8 mouse cellular contexts compared by ENCODE assay signal in genomic region chr4:152140441-152140840, GRCm38 (mm10). TPM values are rescaled to one million over a fixed set of nuclear protein-coding genes. Genes with fewer than 3 reads are reported as not detected.
DNase-seq lines count a peak whose midpoint lies in the region; ATAC-seq and TF ChIP-seq lines count a peak whose summit lies in the region.

No protein-coding gene starts in this region.

- no peak overlapping the region for H3K27ac ChIP-seq in heart, embryonic 11.5 days (ENCODE audit: low read depth, low read length)
- H3K27ac ChIP-seq in testis, adult 2 months (ENCODE audit: control insufficient read depth, insufficient read depth, low read depth, low read length): no peak overlapping the region
- no peak overlapping the region for H3K27ac ChIP-seq in liver, embryonic 12.5 days
- H3K27ac ChIP-seq in hindbrain, embryonic 14.5 days: no peak overlapping the region

- no peak overlapping the region for H3K4me2 ChIP-seq in heart, embryonic 11.5 days
- no peak overlapping the region for H3K4me2 ChIP-seq in liver, embryonic 12.5 days
- no peak overlapping the region for H3K4me2 ChIP-seq in hindbrain, embryonic 14.5 days (replicated peaks)

- TF ChIP-seq CTCF in testis, adult 2 months (IDR thresholded peaks at IDR 0.05; ENCODE audit: control insufficient read depth, insufficient read depth, insufficient replicate concordance, low read depth, low read length): peak; percentile 88; the same call in 1 of the 2 replicates

- peak; percentile 92 for DNase-seq in heart, adult 11 months
- DNase-seq in testis, postnatal 10 days (ENCODE audit: low spot score): no peak
- peak; percentile 64 for DNase-seq in c-Kit-positive CD71-positive TER-119-positive erythroid progenitor cells, embryonic 14.5 days (ENCODE audit: low spot score)
- DNase-seq in splenic B cell, adult 2 months (ENCODE audit: low read depth, low spot score): peak; percentile 80
- DNase-seq in hindbrain, embryonic 14.5 days (ENCODE audit: low spot score): no peak

- H3K9ac ChIP-seq in heart, embryonic 11.5 days (ENCODE audit: low read depth, low read length): no peak overlapping the region
- no peak overlapping the region for H3K9ac ChIP-seq in liver, embryonic 12.5 days
- H3K9ac ChIP-seq in hindbrain, embryonic 14.5 days: no peak overlapping the region

- no peak overlapping the region for H3K4me3 ChIP-seq in heart, embryonic 11.5 days (ENCODE audit: low read depth, low read length)
- no peak overlapping the region for H3K4me3 ChIP-seq in testis, adult 2 months (ENCODE audit: control insufficient read depth, low read depth, low read length)
- no peak overlapping the region for H3K4me3 ChIP-seq in liver, embryonic 12.5 days
- no peak overlapping the region for H3K4me3 ChIP-seq in hindbrain, embryonic 14.5 days (replicated peaks; ENCODE audit: low read length)

- no peak for TF ChIP-seq POLR2A in testis, adult 2 months (IDR thresholded peaks at IDR 0.05; ENCODE audit: control insufficient read depth, low read depth, low read length)

- peaks cover 36% of the 10 kb centered on the region for H3K27me3 ChIP-seq in heart, embryonic 11.5 days (ENCODE audit: control insufficient read depth, insufficient read depth, low read length)
- H3K27me3 ChIP-seq in testis, adult 2 months (ENCODE audit: control insufficient read depth, insufficient read depth, low read length): no peaks in the 10 kb centered on the region
- H3K27me3 ChIP-seq in liver, embryonic 12.5 days (replicated peaks): peaks cover 47% of the 10 kb centered on the region
- H3K27me3 ChIP-seq in splenic B cell, adult 2 months (ENCODE audit: control insufficient read depth, insufficient read depth, low read length, poor library complexity, severe bottlenecking): no peaks in the 10 kb centered on the region; the same call in none of the 2 replicates
- peaks cover 27% of the 10 kb centered on the region for H3K27me3 ChIP-seq in hindbrain, embryonic 14.5 days (ENCODE audit: control insufficient read depth, insufficient read depth, low read length)

- H3K9me3 ChIP-seq in heart, embryonic 11.5 days (replicated peaks; ENCODE audit: control insufficient read depth, low read length): no peaks in the 10 kb centered on the region
- H3K9me3 ChIP-seq in liver, embryonic 12.5 days (replicated peaks): no peaks in the 10 kb centered on the region
- H3K9me3 ChIP-seq in hindbrain, embryonic 14.5 days (ENCODE audit: control insufficient read depth, low read length): no peaks in the 10 kb centered on the region

- peaks cover 8% of the 10 kb centered on the region; the same call in 1 of the 2 replicates for H3K4me1 ChIP-seq in heart, embryonic 11.5 days (ENCODE audit: control insufficient read depth, insufficient read depth, low read length)
- peaks cover 10% of the 10 kb centered on the region for H3K4me1 ChIP-seq in testis, adult 2 months (ENCODE audit: control insufficient read depth, insufficient read depth, low read length)
- H3K4me1 ChIP-seq in liver, embryonic 12.5 days: peaks cover 17% of the 10 kb centered on the region
- peaks cover 9% of the 10 kb centered on the region for H3K4me1 ChIP-seq in hindbrain, embryonic 14.5 days (replicated peaks; ENCODE audit: control insufficient read depth, insufficient read depth, low read length)

- no peaks in the 10 kb centered on the region for H3K36me3 ChIP-seq in heart, embryonic 11.5 days (ENCODE audit: control insufficient read depth, insufficient read depth, low read length)
- no peaks in the 10 kb centered on the region for H3K36me3 ChIP-seq in testis, adult 2 months (ENCODE audit: control insufficient read depth, insufficient read depth, low read length)
- no peaks in the 10 kb centered on the region for H3K36me3 ChIP-seq in liver, embryonic 12.5 days
- H3K36me3 ChIP-seq in splenic B cell, adult 2 months (ENCODE audit: control insufficient read depth, insufficient read depth, low read length, poor library complexity, severe bottlenecking): no peaks in the 10 kb centered on the region
- H3K36me3 ChIP-seq in hindbrain, embryonic 14.5 days (replicated peaks; ENCODE audit: control insufficient read depth, insufficient read depth): no peaks in the 10 kb centered on the region

- no peak for ATAC-seq in heart, embryonic 11.5 days (replicated peaks; ENCODE audit: insufficient number of reproducible peaks, low FRiP score, low TSS enrichment)
- 0 out of 2 replicates have a peak, but pooled peaks have one; percentile 19 for ATAC-seq in liver, embryonic 12.5 days
- no peak for ATAC-seq in hindbrain, embryonic 14.5 days (ENCODE audit: low FRiP score)

- 32% methylated on average over 6 of the region's 6 CpGs for WGBS in heart, embryonic 11.5 days (ENCODE audit: insufficient replicate concordance)
- 28% methylated on average over 6 of the region's 6 CpGs for WGBS in liver, embryonic 12.5 days (ENCODE audit: insufficient replicate concordance)
- WGBS in hindbrain, embryonic 14.5 days: 31% methylated on average over 6 of the region's 6 CpGs

RNA-seq across cellular contexts. Expression of gene Espn, which starts 11.7 kb away (rescaled TPM):
- polyA plus RNA-seq in heart, embryonic 11.5 days (2014; fragmentation: Nextera tagmentation; extraction: Ambion mirVana): 0.90 and 1.3 TPM in 2 replicates
- 84.1 and 87.1 TPM in 2 replicates for polyA plus RNA-seq in testis, adult 2 months (2012; rRNA removed)
- polyA plus RNA-seq in liver, embryonic 12.5 days (2016; fragmentation: Nextera tagmentation; extraction: Ambion mirVana): 2.6 and 2.9 TPM in 2 replicates
- polyA plus RNA-seq in hindbrain, embryonic 14.5 days (2014; fragmentation: Nextera tagmentation; extraction: Ambion mirVana): 0.25 and 0.40 TPM in 2 replicates

RNA-seq across cellular contexts. Expression of gene Hes2, which starts 18.2 kb away (rescaled TPM):
- 0.07 TPM in 1 of 2 replicates, not detected in the other for polyA plus RNA-seq in heart, embryonic 11.5 days (2014; fragmentation: Nextera tagmentation; extraction: Ambion mirVana)
- 0.42 and 0.73 TPM in 2 replicates for polyA plus RNA-seq in testis, adult 2 months (2012; rRNA removed)
- polyA plus RNA-seq in liver, embryonic 12.5 days (2016; fragmentation: Nextera tagmentation; extraction: Ambion mirVana): 0.05 TPM in 1 of 2 replicates, not detected in the other
- polyA plus RNA-seq in hindbrain, embryonic 14.5 days (2014; fragmentation: Nextera tagmentation; extraction: Ambion mirVana): not detected in 2 replicates

RNA-seq across cellular contexts. Expression of gene Tnfrsf25, which starts 24.7 kb away (rescaled TPM):
- polyA plus RNA-seq in heart, embryonic 11.5 days (2014; fragmentation: Nextera tagmentation; extraction: Ambion mirVana): 0.27 and 0.58 TPM in 2 replicates
- polyA plus RNA-seq in testis, adult 2 months (2012; rRNA removed): 1.2 and 1.5 TPM in 2 replicates
- 0.74 and 0.87 TPM in 2 replicates for polyA plus RNA-seq in liver, embryonic 12.5 days (2016; fragmentation: Nextera tagmentation; extraction: Ambion mirVana)
- 0.94 and 0.95 TPM in 2 replicates for polyA plus RNA-seq in hindbrain, embryonic 14.5 days (2014; fragmentation: Nextera tagmentation; extraction: Ambion mirVana)

RNA-seq across cellular contexts. Expression of gene Acot7, which starts 37.5 kb away (rescaled TPM):
- 53.1 and 53.6 TPM in 2 replicates for polyA plus RNA-seq in heart, embryonic 11.5 days (2014; fragmentation: Nextera tagmentation; extraction: Ambion mirVana)
- 685 and 754 TPM in 2 replicates for polyA plus RNA-seq in testis, adult 2 months (2012; rRNA removed)
- 33.0 and 36.2 TPM in 2 replicates for polyA plus RNA-seq in liver, embryonic 12.5 days (2016; fragmentation: Nextera tagmentation; extraction: Ambion mirVana)
- 352 and 396 TPM in 2 replicates for polyA plus RNA-seq in hindbrain, embryonic 14.5 days (2014; fragmentation: Nextera tagmentation; extraction: Ambion mirVana)

Comparison
In these comparisons a context has a peak if more than half of its experiments do, and no peak if none do; other contexts are left out.
1. DNase-seq: peak in heart, adult 11 months (single experiment), c-Kit-positive CD71-positive TER-119-positive erythroid progenitor cells, embryonic 14.5 days (single experiment) and splenic B cell, adult 2 months (single experiment); none in testis, postnatal 10 days (single experiment) and hindbrain, embryonic 14.5 days (single experiment).
2. RNA of gene Espn, which starts 11.7 kb away (polyA plus RNA-seq): 84.1 to 87.1 TPM in testis, adult 2 months; 2.6 to 2.9 TPM in liver, embryonic 12.5 days, 0.90 to 1.3 TPM in heart, embryonic 11.5 days and 0.25 to 0.40 TPM in hindbrain, embryonic 14.5 days; every median in the first group is over 10 times any median in the second.